Mouse (Mus musculus) heart, adult 2 months (tissue): ENCODE measurements around the gene Hif3a.

Experiments used
- CTCF ChIP-seq: fragments of 200-600 bp; IDR thresholded peaks from 2 replicates; pipeline ENCODE4 v1.8.1; 2022; ENCODE audit warnings: antibody characterized with exemption, mild to moderate bottlenecking, moderate library complexity
- POLR2A ChIP-seq: fragments of 200-500 bp; IDR thresholded peaks from 2 replicates; pipeline ENCODE4 v1.6.1; 2011; ENCODE audit warnings: mild to moderate bottlenecking, low read depth, low read length, control low read depth; ENCODE audit not compliant: insufficient read depth

- TF ChIP-seq CTCF (no peak), POLR2A (no peak)
These were observed 2.8 kb downstream of the Hif3a start for GRCm38 (mm10) chr7:17059463-17059844.
